Mouse (Mus musculus): ENCODE measurements around the gene Gm49387. TPM values are rescaled to one million over a fixed set of nuclear protein-coding genes. Genes with fewer than 3 reads are reported as not detected.
A peak's percentile ranks its signal among the peaks of the same experiment; 100 is the strongest.

Gene Gm49387
- polyA plus RNA-seq, 1 experiment from 2014 or later = 0.84 TPM

GRCm38 (mm10) chr14:31521318-31521717 lies 119.4 kb downstream of the Gm49387 start:
- H3K27me3 ChIP-seq (replicated peaks; ENCODE audit: control insufficient read depth, insufficient read depth, low read length) = no peaks in the 10 kb centered on the region
- H3K36me3 ChIP-seq (ENCODE audit: control insufficient read depth, insufficient read depth, low read length) = no peaks in the 10 kb centered on the region
- H3K9me3 ChIP-seq (ENCODE audit: control insufficient read depth, low read length) = no peaks in the 10 kb centered on the region
- H3K4me1 ChIP-seq (ENCODE audit: control insufficient read depth, insufficient read depth, low read length) = no peaks in the 10 kb centered on the region; the same call in 1 of the 2 replicates
- no peak overlapping the region for H3K4me3 ChIP-seq (ENCODE audit: low read depth, low read length)
- no peak overlapping the region for H3K27ac ChIP-seq (replicated peaks; ENCODE audit: low read depth, low read length)
- no peak overlapping the region for H3K9ac ChIP-seq (ENCODE audit: low read depth, low read length)
- no peak for DNase-seq (ENCODE audit: low spot score)
- 53% methylated on average over 2 of the region's 2 CpGs for WGBS
- ATAC-seq (ENCODE audit: low read depth) = no peak
- H3K4me2 ChIP-seq (ENCODE audit: low read depth, low read length) = no peak overlapping the region

GRCm38 (mm10) chr14:31519165-31519564 lies 121.5 kb downstream of the Gm49387 start:
- H3K27me3 ChIP-seq (replicated peaks; ENCODE audit: control insufficient read depth, insufficient read depth, low read length) = no peaks in the 10 kb centered on the region
- H3K9ac ChIP-seq (ENCODE audit: low read depth, low read length) = no peak overlapping the region
- no peak for ATAC-seq (ENCODE audit: low read depth)
- H3K4me2 ChIP-seq (ENCODE audit: low read depth, low read length) = no peak overlapping the region
- H3K4me3 ChIP-seq (ENCODE audit: low read depth, low read length) = no peak overlapping the region
- H3K9me3 ChIP-seq (ENCODE audit: control insufficient read depth, low read length) = 0 out of 2 replicates have a peak, but pooled peaks cover 8% of the 10 kb centered on the region
- H3K4me1 ChIP-seq (ENCODE audit: control insufficient read depth, insufficient read depth, low read length) = no peaks in the 10 kb centered on the region; the same call in 1 of the 2 replicates
- no peak overlapping the region for H3K27ac ChIP-seq (replicated peaks; ENCODE audit: low read depth, low read length)
- no peaks in the 10 kb centered on the region for H3K36me3 ChIP-seq (ENCODE audit: control insufficient read depth, insufficient read depth, low read length)
- WGBS = 34% methylated on average over 3 of the region's 3 CpGs
- peak; percentile 55 for DNase-seq (ENCODE audit: low spot score)

GRCm38 (mm10) chr14:31515895-31516294 lies 124.8 kb downstream of the Gm49387 start:
- Histone ChIP-seq H3K27ac (replicated peaks; ENCODE audit: low read depth, low read length) (no peak overlapping the region), H3K36me3 (ENCODE audit: control insufficient read depth, insufficient read depth, low read length) (no peaks in the 10 kb centered on the region), H3K4me1 (ENCODE audit: control insufficient read depth, insufficient read depth, low read length) (no peaks in the 10 kb centered on the region; the same call in 1 of the 2 replicates), H3K4me2 (ENCODE audit: low read depth, low read length) (no peak overlapping the region), H3K9me3 (ENCODE audit: control insufficient read depth, low read length) (0 out of 2 replicates have a peak, but pooled peaks cover 8% of the 10 kb centered on the region), H3K4me3 (ENCODE audit: low read depth, low read length) (no peak overlapping the region), H3K27me3 (replicated peaks; ENCODE audit: control insufficient read depth, insufficient read depth, low read length) (no peaks in the 10 kb centered on the region), H3K9ac (ENCODE audit: low read depth, low read length) (no peak overlapping the region)
- DNase-seq (ENCODE audit: low spot score) (no peak), ATAC-seq (ENCODE audit: low read depth) (no peak)
- 92% methylated on average over 2 of the region's 2 CpGs for WGBS

- no peak for ATAC-seq (ENCODE audit: low read depth)
Observed at GRCm38 (mm10) chr14:31510322-31510721, 130.4 kb downstream of the Gm49387 start.

GRCm38 (mm10) chr14:31509911-31510310 lies 130.8 kb downstream of the Gm49387 start:
- no peak for DNase-seq (ENCODE audit: low spot score)
- no peaks in the 10 kb centered on the region for H3K27me3 ChIP-seq (replicated peaks; ENCODE audit: control insufficient read depth, insufficient read depth, low read length)
- no peak overlapping the region for H3K4me3 ChIP-seq (ENCODE audit: low read depth, low read length)
- WGBS = 92% methylated on average over 2 of the region's 2 CpGs
- 0 out of 2 replicates have a peak, but pooled peaks cover 8% of the 10 kb centered on the region for H3K9me3 ChIP-seq (ENCODE audit: control insufficient read depth, low read length)
- no peaks in the 10 kb centered on the region for H3K4me1 ChIP-seq (ENCODE audit: control insufficient read depth, insufficient read depth, low read length)
- peaks cover 54% of the 10 kb centered on the region for H3K36me3 ChIP-seq (ENCODE audit: control insufficient read depth, insufficient read depth, low read length)
- ATAC-seq (ENCODE audit: low read depth) = no peak
- H3K4me2 ChIP-seq (ENCODE audit: low read depth, low read length) = no peak overlapping the region
- no peak overlapping the region for H3K27ac ChIP-seq (replicated peaks; ENCODE audit: low read depth, low read length)
- no peak overlapping the region for H3K9ac ChIP-seq (ENCODE audit: low read depth, low read length)

More at GRCm38 (mm10) chr14:31510322-31510721, 130.4 kb downstream of the Gm49387 start:
- Histone ChIP-seq H3K9ac (ENCODE audit: low read depth, low read length) (no peak overlapping the region), H3K4me1 (ENCODE audit: control insufficient read depth, insufficient read depth, low read length) (no peaks in the 10 kb centered on the region), H3K4me2 (ENCODE audit: low read depth, low read length) (no peak overlapping the region), H3K27ac (replicated peaks; ENCODE audit: low read depth, low read length) (no peak overlapping the region), H3K27me3 (replicated peaks; ENCODE audit: control insufficient read depth, insufficient read depth, low read length) (no peaks in the 10 kb centered on the region), H3K4me3 (ENCODE audit: low read depth, low read length) (no peak overlapping the region), H3K36me3 (ENCODE audit: control insufficient read depth, insufficient read depth, low read length) (peaks cover 50% of the 10 kb centered on the region), H3K9me3 (ENCODE audit: control insufficient read depth, low read length) (0 out of 2 replicates have a peak, but pooled peaks cover 8% of the 10 kb centered on the region)
- WGBS = 87% methylated on average over 3 of the region's 3 CpGs
- no peak for DNase-seq (ENCODE audit: low spot score)

GRCm38 (mm10) chr14:31506456-31506855 lies 134.2 kb downstream of the Gm49387 start:
- DNase-seq (ENCODE audit: low spot score) = no peak
- no peaks in the 10 kb centered on the region for H3K9me3 ChIP-seq (ENCODE audit: control insufficient read depth, low read length)
- H3K4me2 ChIP-seq (ENCODE audit: low read depth, low read length) = no peak overlapping the region
- no peaks in the 10 kb centered on the region for H3K4me1 ChIP-seq (ENCODE audit: control insufficient read depth, insufficient read depth, low read length)
- no peak overlapping the region for H3K27ac ChIP-seq (replicated peaks; ENCODE audit: low read depth, low read length)
- WGBS = 95% methylated on average over 6 of the region's 6 CpGs
- H3K36me3 ChIP-seq (ENCODE audit: control insufficient read depth, insufficient read depth, low read length) = peaks cover 89% of the 10 kb centered on the region
- no peaks in the 10 kb centered on the region for H3K27me3 ChIP-seq (replicated peaks; ENCODE audit: control insufficient read depth, insufficient read depth, low read length)
- H3K4me3 ChIP-seq (ENCODE audit: low read depth, low read length) = no peak overlapping the region
- no peak overlapping the region for H3K9ac ChIP-seq (ENCODE audit: low read depth, low read length)
- ATAC-seq (ENCODE audit: low read depth) = no peak

GRCm38 (mm10) chr14:31503406-31503805 lies 137.3 kb downstream of the Gm49387 start:
- no peaks in the 10 kb centered on the region for H3K9me3 ChIP-seq (ENCODE audit: control insufficient read depth, low read length)
- no peak overlapping the region for H3K4me3 ChIP-seq (ENCODE audit: low read depth, low read length)
- H3K4me2 ChIP-seq (ENCODE audit: low read depth, low read length) = no peak overlapping the region
- peaks cover 95% of the 10 kb centered on the region for H3K36me3 ChIP-seq (ENCODE audit: control insufficient read depth, insufficient read depth, low read length)
- H3K27me3 ChIP-seq (replicated peaks; ENCODE audit: control insufficient read depth, insufficient read depth, low read length) = no peaks in the 10 kb centered on the region
- H3K9ac ChIP-seq (ENCODE audit: low read depth, low read length) = no peak overlapping the region
- no peak for ATAC-seq (ENCODE audit: low read depth)
- H3K27ac ChIP-seq (replicated peaks; ENCODE audit: low read depth, low read length) = no peak overlapping the region
- WGBS = 92% methylated on average over 13 of the region's 13 CpGs
- H3K4me1 ChIP-seq (ENCODE audit: control insufficient read depth, insufficient read depth, low read length) = no peaks in the 10 kb centered on the region
- DNase-seq (ENCODE audit: low spot score) = no peak

Other genes starting within 250 kb of the Gm49387 start
- gene Sh3bp5, start 204.8 kb downstream of the Gm49387 start, polyA plus RNA-seq (2014; fragmentation: Nextera tagmentation; extraction: Ambion mirVana) = 19.7 and 24.1 TPM in 2 replicates
- gene Eaf1, start 146.5 kb downstream of the Gm49387 start, polyA plus RNA-seq (2014; fragmentation: Nextera tagmentation; extraction: Ambion mirVana) = 22.6 and 22.9 TPM in 2 replicates
- 54.0 and 58.6 TPM in 2 replicates for gene Mettl6, start 145.8 kb downstream of the Gm49387 start, polyA plus RNA-seq (2014; fragmentation: Nextera tagmentation; extraction: Ambion mirVana)
- 6.2 and 7.8 TPM in 2 replicates for gene Colq, start 49.5 kb downstream of the Gm49387 start, polyA plus RNA-seq (2014; fragmentation: Nextera tagmentation; extraction: Ambion mirVana)
- 30.3 and 37.0 TPM in 2 replicates for gene Btd, start 150 bp upstream of the Gm49387 start, polyA plus RNA-seq (2014; fragmentation: Nextera tagmentation; extraction: Ambion mirVana)
- 13.3 and 13.4 TPM in 2 replicates for gene Hacl1, start 408 bp upstream of the Gm49387 start, polyA plus RNA-seq (2014; fragmentation: Nextera tagmentation; extraction: Ambion mirVana)
- gene Ankrd28, start 189.8 kb upstream of the Gm49387 start, polyA plus RNA-seq (2014; fragmentation: Nextera tagmentation; extraction: Ambion mirVana) = 11.9 and 13.2 TPM in 2 replicates